In the genomic region with DNA sequence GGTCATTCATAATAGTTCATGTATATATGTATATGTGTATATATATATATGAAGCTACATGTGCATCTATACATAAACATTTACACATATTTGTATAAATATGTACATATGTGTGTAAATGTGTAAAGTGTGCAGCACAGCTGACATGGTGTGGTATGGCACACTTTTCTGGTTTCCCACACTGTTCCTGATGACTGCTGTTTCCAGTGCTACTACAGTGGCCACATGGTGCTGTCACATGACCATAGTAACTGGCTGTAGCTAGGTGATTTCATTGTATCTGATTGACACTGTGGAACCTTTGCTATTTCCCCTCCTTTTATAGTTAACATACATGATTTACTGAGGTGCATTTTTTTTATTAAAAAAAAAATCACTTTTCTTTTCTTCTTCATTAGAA, we compare ENCODE assay signal across 26 mouse cellular contexts.
"Had no signal": no experiment of that assay in that cellular context is flagged by ENCODE, and none has a peak within 500 bp of the region (broad histone marks: within the 10 kb centered on the region; RNA-seq: fewer than 3 reads in every experiment).

No protein-coding gene starts in this region.

- H3K27me3 ChIP-seq: heart, embryonic 13.5 days; heart, embryonic 15.5 days; hindbrain, embryonic 12.5 days; intestine, embryonic 15.5 days; limb, embryonic 13.5 days; limb, embryonic 15.5 days; liver, embryonic 12.5 days had no signal

- H3K9me3 ChIP-seq: heart, embryonic 15.5 days; hindbrain, embryonic 12.5 days; intestine, embryonic 15.5 days; limb, embryonic 15.5 days had no signal

- H3K4me2 ChIP-seq: heart, embryonic 11.5 days; heart, embryonic 13.5 days; heart, embryonic 15.5 days; hindbrain, embryonic 12.5 days; hindbrain, embryonic 14.5 days; intestine, embryonic 15.5 days; limb, embryonic 13.5 days; limb, embryonic 15.5 days had no signal

- ATAC-seq: hindbrain, embryonic 16.5 days; inflammation-experienced regulatory T-cells, adult 6 months; intestine, embryonic 15.5 days; intestine, postnatal 0 days; liver, embryonic 12.5 days had no signal

- H3K27ac ChIP-seq: gastrocnemius, adult 2 months; heart, adult 2 months; hindbrain, embryonic 10.5 days; hindbrain, embryonic 12.5 days; hindbrain, embryonic 14.5 days; intestine, embryonic 15.5 days; limb, embryonic 13.5 days; limb, embryonic 15.5 days had no signal

- H3K4me3 ChIP-seq: gastrocnemius, adult 2 months; heart, adult 2 months; heart, embryonic 13.5 days; heart, embryonic 15.5 days; hindbrain, embryonic 10.5 days; hindbrain, embryonic 12.5 days; intestine, embryonic 15.5 days; limb, embryonic 13.5 days; limb, embryonic 15.5 days; liver, embryonic 12.5 days had no signal

- H3K9ac ChIP-seq: heart, embryonic 15.5 days; hindbrain, embryonic 12.5 days; hindbrain, embryonic 14.5 days; intestine, embryonic 15.5 days; limb, embryonic 13.5 days; limb, embryonic 15.5 days; liver, embryonic 12.5 days had no signal

- H3K36me3 ChIP-seq: heart, embryonic 15.5 days; hindbrain, embryonic 12.5 days; intestine, embryonic 15.5 days; limb, embryonic 13.5 days; limb, embryonic 15.5 days had no signal

- DNase-seq: gastrocnemius, adult 2 months; gastrocnemius, postnatal 10 days; gastrocnemius, postnatal 25 days; heart, adult 2 months; heart, postnatal 14 days; heart, postnatal 4 days; kidney, adult 18-20 months; kidney, adult 8-10 months; kidney, postnatal 10 days; kidney, postnatal 36 days; layer of hippocampus, adult 9-11 months; layer of hippocampus, postnatal 36 days; left cerebral cortex, postnatal 4 days had no signal
